Mouse (Mus musculus): ENCODE data around the gene Zfp52. TPM values are rescaled to one million over a fixed set of nuclear protein-coding genes. Genes with fewer than 3 reads are reported as not detected.
A peak's percentile ranks its signal among the peaks of the same experiment; 100 is the strongest.

The Zfp52 gene
- total and polyA plus RNA-seq, 2 experiments from 2014 or later, result 1.9 to 4.1 TPM

DNA sequence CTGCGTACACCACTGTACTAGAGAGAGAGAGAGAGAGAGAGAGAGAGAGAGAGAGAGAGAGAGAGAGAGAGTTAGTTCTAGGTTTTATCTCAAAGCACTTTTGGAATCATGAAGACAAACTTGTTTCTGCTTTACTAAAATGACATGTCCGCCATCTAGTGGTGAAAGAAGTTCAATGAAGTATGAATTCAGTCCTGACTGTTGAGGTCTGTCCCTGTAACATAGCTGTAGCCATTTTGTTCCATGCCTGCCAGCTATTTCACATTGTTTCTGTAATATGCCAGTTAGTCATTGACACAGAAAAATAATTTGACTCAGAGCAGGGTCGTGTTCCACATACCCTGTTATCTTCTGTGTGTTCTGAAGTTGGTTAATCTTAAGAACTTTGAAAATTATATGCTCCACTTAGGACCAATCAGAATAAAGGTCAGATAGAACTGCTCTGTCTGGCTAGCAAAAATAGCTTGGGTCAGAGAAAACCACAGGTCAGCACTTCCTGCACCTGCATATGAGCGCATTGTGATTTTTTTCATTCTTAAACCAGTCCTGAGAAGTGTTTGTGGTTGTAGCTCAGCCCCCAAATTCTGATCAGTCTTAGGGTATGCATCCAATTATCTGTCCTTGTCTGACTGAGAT is 761 bp upstream of the Zfp52 start:
- Histone ChIP-seq H3K9me3 (ENCODE audit: low read length) (no peaks in the 10 kb centered on the region), H3K27ac (ENCODE audit: low read depth, low read length) (no peak overlapping the region), H3K9ac (replicated peaks; ENCODE audit: low read length, poor library complexity, severe bottlenecking) (peak overlapping the region; percentile 71; the same call in 1 of the 2 replicates), H3K4me3 (ENCODE audit: low read depth, low read length) (no peak overlapping the region), H3K4me1 (ENCODE audit: insufficient read depth, low read length) (peaks cover 5% of the 10 kb centered on the region; the same call in 1 of the 2 replicates), H3K4me2 (ENCODE audit: low read depth, low read length, poor library complexity, severe bottlenecking) (peak overlapping the region; percentile 84; the same call in 1 of the 2 replicates), H3K27me3 (ENCODE audit: insufficient read depth, low read length) (no peaks in the 10 kb centered on the region), H3K36me3 (ENCODE audit: insufficient read depth, low read length) (no peaks in the 10 kb centered on the region)
- TF ChIP-seq CTCF (IDR thresholded peaks at IDR 0.05), result peak; percentile 88
- DNase-seq (ENCODE audit: low spot score), result peak; percentile 93
- WGBS, result 17% methylated on average over 4 of the region's 4 CpGs
- ATAC-seq (ENCODE audit: low FRiP score), result peak; percentile 41; the same call in 1 of the 2 replicates

GRCm38 (mm10) chr17:21536096-21536495 is 757 bp downstream of the Zfp52 start:
- Histone ChIP-seq H3K4me1 (ENCODE audit: insufficient read depth, low read length) (peaks cover 5% of the 10 kb centered on the region; the same call in 1 of the 2 replicates), H3K27ac (ENCODE audit: low read depth, low read length) (no peak overlapping the region), H3K27me3 (ENCODE audit: insufficient read depth, low read length) (no peaks in the 10 kb centered on the region), H3K4me2 (ENCODE audit: low read depth, low read length, poor library complexity, severe bottlenecking) (peak overlapping the region; percentile 84), H3K36me3 (ENCODE audit: insufficient read depth, low read length) (no peaks in the 10 kb centered on the region), H3K4me3 (ENCODE audit: low read depth, low read length) (peak overlapping the region; percentile 47), H3K9ac (replicated peaks; ENCODE audit: low read length, poor library complexity, severe bottlenecking) (peak overlapping the region; percentile 71; the same call in 1 of the 2 replicates), H3K9me3 (ENCODE audit: low read length) (no peaks in the 10 kb centered on the region)
- DNase-seq (ENCODE audit: low spot score), result no peak
- no peak for TF ChIP-seq CTCF (IDR thresholded peaks at IDR 0.05)
- no peak for ATAC-seq (ENCODE audit: low FRiP score)
- 42% methylated on average over 7 of the region's 7 CpGs for WGBS

DNA sequence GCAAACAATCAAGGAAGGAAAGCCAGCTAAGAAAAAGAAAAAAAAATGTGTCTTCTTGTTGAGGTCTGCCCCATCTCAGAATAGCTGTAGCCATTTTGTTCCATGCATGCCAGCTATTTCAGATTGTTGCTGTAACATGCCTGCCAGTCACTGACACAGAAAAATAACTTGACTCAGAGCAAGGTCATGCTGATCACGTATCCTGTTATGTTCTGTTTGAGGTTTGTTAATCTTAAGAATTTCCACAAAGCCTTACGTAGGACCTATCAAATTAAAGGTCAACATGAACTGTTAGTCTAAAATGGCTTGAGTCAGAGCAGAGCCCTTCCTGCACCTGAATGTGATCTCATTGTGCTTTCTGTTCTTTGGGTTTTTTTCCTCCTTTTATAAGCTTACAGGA is 1.3 kb downstream of the Zfp52 start:
- no peak for TF ChIP-seq CTCF (IDR thresholded peaks at IDR 0.05)
- WGBS, result 78% methylated on average over 2 of the region's 2 CpGs
- Histone ChIP-seq H3K4me2 (ENCODE audit: low read depth, low read length, poor library complexity, severe bottlenecking) (no peak overlapping the region), H3K9me3 (ENCODE audit: low read length) (no peaks in the 10 kb centered on the region), H3K27me3 (ENCODE audit: insufficient read depth, low read length) (no peaks in the 10 kb centered on the region), H3K4me3 (ENCODE audit: low read depth, low read length) (no peak overlapping the region), H3K9ac (replicated peaks; ENCODE audit: low read length, poor library complexity, severe bottlenecking) (no peak overlapping the region), H3K4me1 (ENCODE audit: insufficient read depth, low read length) (peaks cover 5% of the 10 kb centered on the region; the same call in 1 of the 2 replicates), H3K27ac (ENCODE audit: low read depth, low read length) (no peak overlapping the region), H3K36me3 (ENCODE audit: insufficient read depth, low read length) (no peaks in the 10 kb centered on the region)
- DNase-seq (ENCODE audit: low spot score) (no peak), ATAC-seq (ENCODE audit: low FRiP score) (no peak)

DNA sequence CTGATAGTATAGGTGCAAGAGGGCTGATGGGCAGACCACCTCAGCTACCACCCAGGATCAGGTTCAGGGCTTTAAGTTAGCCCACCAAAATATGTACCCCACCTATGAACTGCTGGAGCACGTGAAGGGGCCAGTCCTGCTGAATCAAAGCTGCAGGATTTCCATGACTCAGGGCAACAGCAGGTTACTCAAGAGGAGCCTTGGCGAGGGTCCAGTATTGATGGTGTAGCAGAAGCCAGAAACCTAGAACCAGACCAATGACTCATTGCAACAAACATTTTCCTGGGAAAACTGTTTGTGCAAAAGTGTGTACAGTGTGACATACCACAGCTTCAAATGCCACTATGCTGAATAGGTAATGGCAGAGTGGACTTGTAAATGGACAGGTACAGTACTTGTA is 22.5 kb downstream of the Zfp52 start:
- Histone ChIP-seq H3K9me3 (ENCODE audit: low read length) (no peaks in the 10 kb centered on the region), H3K36me3 (ENCODE audit: insufficient read depth, low read length) (peaks cover 5% of the 10 kb centered on the region; the same call in 1 of the 2 replicates), H3K27ac (ENCODE audit: low read depth, low read length) (no peak overlapping the region), H3K4me1 (ENCODE audit: insufficient read depth, low read length) (no peaks in the 10 kb centered on the region), H3K4me3 (ENCODE audit: low read depth, low read length) (no peak overlapping the region), H3K9ac (replicated peaks; ENCODE audit: low read length, poor library complexity, severe bottlenecking) (no peak overlapping the region), H3K4me2 (ENCODE audit: low read depth, low read length, poor library complexity, severe bottlenecking) (no peak overlapping the region), H3K27me3 (ENCODE audit: insufficient read depth, low read length) (no peaks in the 10 kb centered on the region)
- ATAC-seq (ENCODE audit: low FRiP score), result no peak
- TF ChIP-seq CTCF (IDR thresholded peaks at IDR 0.05), result no peak
- no peak for DNase-seq (ENCODE audit: low spot score)
- WGBS, result 86% methylated on average over 2 of the region's 2 CpGs

DNA sequence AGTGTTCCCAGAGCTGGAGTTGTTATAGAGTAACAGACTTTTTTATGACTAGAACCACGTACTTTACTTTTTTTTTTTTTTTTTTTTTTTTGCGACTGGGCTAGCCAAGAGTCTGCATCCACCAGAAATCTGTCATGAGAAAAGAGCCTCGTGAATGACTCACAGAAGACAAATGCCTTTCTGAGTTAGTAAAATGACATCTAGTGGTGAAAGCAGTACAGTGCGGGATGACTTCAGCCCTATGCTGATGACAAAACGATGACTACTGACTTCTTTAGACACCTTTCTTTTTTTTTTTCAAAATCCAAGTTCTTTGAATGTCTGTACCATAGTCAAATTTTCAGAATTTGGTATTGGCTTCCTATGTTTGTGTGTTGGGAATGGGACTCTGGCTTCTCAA is 30.9 kb downstream of the Zfp52 start:
- TF ChIP-seq CTCF (IDR thresholded peaks at IDR 0.05), result peak; percentile 70
- no peaks in the 10 kb centered on the region for H3K36me3 ChIP-seq (ENCODE audit: insufficient read depth, low read length)
- DNase-seq (ENCODE audit: low spot score) (peak; percentile 89), ATAC-seq (ENCODE audit: low FRiP score) (peak; percentile 87)
- 0 out of 2 replicates have a peak, but pooled peaks cover 3% of the 10 kb centered on the region for H3K4me1 ChIP-seq (ENCODE audit: insufficient read depth, low read length)
- H3K4me3 ChIP-seq (ENCODE audit: low read depth, low read length), result peak overlapping the region; percentile 63
- peak overlapping the region; percentile 56 for H3K4me2 ChIP-seq (ENCODE audit: low read depth, low read length, poor library complexity, severe bottlenecking)
- peak overlapping the region; percentile 77 for H3K9ac ChIP-seq (replicated peaks; ENCODE audit: low read length, poor library complexity, severe bottlenecking)
- no peaks in the 10 kb centered on the region for H3K27me3 ChIP-seq (ENCODE audit: insufficient read depth, low read length)
- H3K27ac ChIP-seq (ENCODE audit: low read depth, low read length), result peak overlapping the region; percentile 89
- no peaks in the 10 kb centered on the region for H3K9me3 ChIP-seq (ENCODE audit: low read length)
- 3% methylated on average over 5 of the region's 5 CpGs for WGBS

DNA sequence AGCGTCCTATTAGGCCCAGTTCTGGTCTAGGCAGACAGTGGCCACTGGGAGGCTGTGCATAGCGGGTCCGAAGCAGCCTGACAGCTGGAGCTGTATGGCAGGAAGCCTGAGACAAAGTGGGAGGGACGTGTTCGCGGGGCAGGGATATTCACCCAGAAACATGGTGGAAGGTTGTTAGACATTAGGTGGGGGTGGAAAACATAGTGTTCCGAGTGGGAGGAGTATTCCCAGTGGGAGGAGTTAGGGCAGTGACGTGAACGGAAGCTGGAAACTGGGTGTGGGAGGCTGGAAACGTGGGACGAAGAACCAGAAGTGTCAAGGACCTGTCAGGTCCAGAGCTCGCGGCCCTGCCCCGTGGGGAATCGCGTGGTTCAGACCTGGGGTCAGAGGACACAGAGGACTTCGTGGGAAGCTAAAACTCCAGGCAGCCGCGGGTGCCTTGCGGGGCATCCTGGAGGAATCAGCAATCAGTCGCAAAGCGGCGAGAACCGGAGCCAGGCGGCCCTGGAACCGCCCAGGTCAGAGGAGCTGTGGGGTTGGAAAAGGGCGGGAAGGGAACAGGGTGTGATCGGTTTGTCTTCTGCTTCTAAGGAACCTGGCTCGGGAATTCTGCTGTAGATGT is 31.5 kb downstream of the Zfp52 start, which contains the start of gene Zfp948:
Gene Zfp948, plus strand, starts transcription at position 281 of the 622 bp plus-strand sequence.
- H3K4me1 ChIP-seq (ENCODE audit: insufficient read depth, low read length), result 0 out of 2 replicates have a peak, but pooled peaks cover 3% of the 10 kb centered on the region
- 3% methylated on average over 29 of the region's 29 CpGs for WGBS
- no peaks in the 10 kb centered on the region for H3K27me3 ChIP-seq (ENCODE audit: insufficient read depth, low read length)
- peak within 1 kb of the TSS; percentile 77 for H3K9ac ChIP-seq (replicated peaks; ENCODE audit: low read length, poor library complexity, severe bottlenecking)
- peak; percentile 95 for DNase-seq (ENCODE audit: low spot score)
- TF ChIP-seq CTCF (IDR thresholded peaks at IDR 0.05), result 0 out of 2 replicates have a peak, but pooled peaks have one; percentile 27
- peak within 1 kb of the TSS; percentile 56 for H3K4me2 ChIP-seq (ENCODE audit: low read depth, low read length, poor library complexity, severe bottlenecking)
- ATAC-seq (ENCODE audit: low FRiP score), result peak; percentile 95
- no peaks in the 10 kb centered on the region for H3K9me3 ChIP-seq (ENCODE audit: low read length)
- H3K36me3 ChIP-seq (ENCODE audit: insufficient read depth, low read length), result no peaks in the 10 kb centered on the region
- H3K27ac ChIP-seq (ENCODE audit: low read depth, low read length), result peak within 1 kb of the TSS; percentile 89
- peak within 1 kb of the TSS; percentile 63 for H3K4me3 ChIP-seq (ENCODE audit: low read depth, low read length)
